Mouse (Mus musculus) heart, postnatal 0 days (tissue): Measurements from ENCODE around the gene Ntm.

Source experiments
- CTCF ChIP-seq: IDR thresholded peaks from 2 replicates; pipeline ENCODE4 v1.5.1; 2016; ENCODE audit warnings: antibody characterized with exemption, control low read depth, low read depth
- EP300 ChIP-seq: IDR thresholded peaks from 2 replicates; pipeline ENCODE4 v1.6.1; 2016; ENCODE audit warnings: antibody characterized with exemption, low read depth

- TF ChIP-seq CTCF (no peak), EP300 (no peak)
Observed at GRCm38 (mm10) chr9:29617181-29617580, 345.8 kb downstream of the Ntm start.
